Mouse (Mus musculus) heart, embryonic 11.5 days (tissue): ENCODE data around the gene Txk. TPM values are rescaled to one million over a fixed set of nuclear protein-coding genes. Genes with fewer than 3 reads are reported as not detected.

ENCODE experiments used
- ATAC-seq: fragments of 200-750 bp; cut with Nextera tagmentation; replicated peaks from 2 replicates; pipeline ENCODE4 v1.8.0; 2017; ENCODE audit warnings: moderate library complexity; ENCODE audit not compliant: insufficient number of reproducible peaks, low FRiP score, low TSS enrichment
- H3K27ac ChIP-seq: fragments of 300-500 bp; sonication (generic); 2 replicates; pipeline ENCODE4 v1.5.1; 2014; ENCODE audit warnings: mild to moderate bottlenecking, low read depth, low read length
- H3K27me3 ChIP-seq: fragments of 300-500 bp; sonication (generic); 2 replicates; pipeline ENCODE4 v1.6.1; 2014; ENCODE audit warnings: mild to moderate bottlenecking, low read length, mixed read lengths; ENCODE audit not compliant: control insufficient read depth, insufficient read depth
- H3K36me3 ChIP-seq: fragments of 300-500 bp; sonication (generic); 2 replicates; pipeline ENCODE4 v1.6.1; 2014; ENCODE audit warnings: mild to moderate bottlenecking, low read length, moderate library complexity, mixed read lengths; ENCODE audit not compliant: control insufficient read depth, insufficient read depth
- H3K4me1 ChIP-seq: fragments of 300-500 bp; sonication (generic); 2 replicates; pipeline ENCODE4 v1.6.1; 2014; ENCODE audit warnings: low read length; ENCODE audit not compliant: control insufficient read depth, insufficient read depth
- H3K4me2 ChIP-seq: fragments of 300-500 bp; sonication (generic); 2 replicates; pipeline ENCODE4 v1.6.1; 2014; ENCODE audit warnings: mild to moderate bottlenecking, moderate library complexity
- H3K4me3 ChIP-seq: fragments of 300-500 bp; sonication (generic); 2 replicates; pipeline ENCODE4 v1.5.1; 2014; ENCODE audit warnings: low read depth, low read length
- H3K9ac ChIP-seq: fragments of 300-500 bp; sonication (generic); 2 replicates; pipeline ENCODE4 v1.6.1; 2014; ENCODE audit warnings: mild to moderate bottlenecking, low read depth, low read length, moderate library complexity
- H3K9me3 ChIP-seq: fragments of 300-500 bp; sonication (generic); replicated peaks from 2 replicates; pipeline ENCODE4 v1.6.1; 2016; ENCODE audit warnings: low read length; ENCODE audit not compliant: control insufficient read depth
- WGBS: fragments of 180-500 bp; shearing (Covaris S2); extraction: QIAGEN DNeasy Blood & Tissue Kit; methylation state at CpG from one replicate; pipeline ENCODE4 v1.1.7; 2014; ENCODE audit not compliant: insufficient replicate concordance; 5-methylcytosine and 5-hydroxymethylcytosine counted together
- polyA plus RNA-seq: library from polyadenylated mRNA; unstranded; fragments of >200 nt; fragmentation: Nextera tagmentation; extraction: Ambion mirVana; gene quantifications from 2 replicates; pipeline ENCODE4 v1.2.1, GENCODE M21; 2014

Gene Txk
- polyA plus RNA-seq, 1 experiment from 2014 or later, result 0.04 TPM

GRCm38 (mm10) chr5:72647958-72648595 lies 104.5 kb downstream of the Txk start:
- H3K4me3 ChIP-seq, result peak overlapping the region; percentile 48
- no peak for ATAC-seq
- WGBS, result 5% methylated on average over 18 of the region's 18 CpGs

GRCm38 (mm10) chr5:72647418-72647907 lies 105.1 kb downstream of the Txk start, which contains the start of gene Nipal1:
Gene Nipal1 (plus strand): TSS chr5:72647795.
- WGBS, result under 1% methylated on average over 25 of the region's 25 CpGs
- Histone ChIP-seq H3K36me3 (no peaks in the 10 kb centered on the region), H3K4me1 (peaks cover 4% of the 10 kb centered on the region; the same call in 1 of the 2 replicates), H3K9me3 (no peaks in the 10 kb centered on the region), H3K9ac (no peak within 1 kb of the TSS), H3K4me3 (peak within 1 kb of the TSS; percentile 48), H3K27ac (no peak within 1 kb of the TSS), H3K27me3 (peaks cover 21% of the 10 kb centered on the region), H3K4me2 (peak within 1 kb of the TSS; percentile 91)
- ATAC-seq, result peak; percentile 82

More at GRCm38 (mm10) chr5:72647958-72648595, 104.5 kb downstream of the Txk start:
- Histone ChIP-seq H3K4me2 (peak overlapping the region; percentile 91), H3K27me3 (peaks cover 21% of the 10 kb centered on the region), H3K36me3 (no peaks in the 10 kb centered on the region), H3K27ac (no peak overlapping the region), H3K9me3 (no peaks in the 10 kb centered on the region), H3K9ac (no peak overlapping the region), H3K4me1 (peaks cover 4% of the 10 kb centered on the region; the same call in 1 of the 2 replicates)

- no peaks in the 10 kb centered on the region for H3K9me3 ChIP-seq
- peak overlapping the region; percentile 48 for H3K4me3 ChIP-seq
- no peak overlapping the region for H3K9ac ChIP-seq
- WGBS, result 37% methylated on average over 10 of the region's 10 CpGs
- peak overlapping the region; percentile 91 for H3K4me2 ChIP-seq
- H3K4me1 ChIP-seq, result peaks cover 4% of the 10 kb centered on the region; the same call in 1 of the 2 replicates
- H3K27me3 ChIP-seq, result peaks cover 21% of the 10 kb centered on the region
- ATAC-seq, result no peak
- H3K36me3 ChIP-seq, result no peaks in the 10 kb centered on the region
- no peak overlapping the region for H3K27ac ChIP-seq
These were observed 105.6 kb downstream of the Txk start for GRCm38 (mm10) chr5:72646996-72647395.

DNA sequence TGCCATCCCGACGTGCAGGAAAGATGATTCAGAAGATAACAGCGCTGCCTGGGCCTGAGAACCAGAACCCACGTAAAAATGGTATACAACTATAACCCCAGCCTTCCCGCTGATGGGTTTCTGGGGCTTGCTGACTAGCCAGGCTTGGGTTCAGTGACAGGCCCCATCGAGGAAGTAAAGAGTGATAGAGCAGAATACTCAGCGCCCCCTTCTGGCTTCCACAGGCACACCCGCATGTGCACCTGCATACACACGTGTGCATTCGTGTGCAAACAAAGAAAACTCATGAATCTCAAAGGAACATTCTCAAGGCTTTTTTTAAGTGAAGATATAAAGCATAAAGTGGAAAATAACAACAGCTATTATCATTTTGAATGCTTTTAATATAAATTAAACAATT lies 106.4 kb downstream of the Txk start:
- Histone ChIP-seq H3K9ac (no peak overlapping the region), H3K4me2 (no peak overlapping the region), H3K36me3 (no peaks in the 10 kb centered on the region), H3K4me1 (peaks cover 4% of the 10 kb centered on the region; the same call in 1 of the 2 replicates), H3K4me3 (no peak overlapping the region), H3K9me3 (no peaks in the 10 kb centered on the region), H3K27me3 (peaks cover 21% of the 10 kb centered on the region), H3K27ac (no peak overlapping the region)
- 39% methylated on average over 10 of the region's 10 CpGs for WGBS
- no peak for ATAC-seq

Other genes with a start within 250 kb of the Txk start
- 23.7 and 30.8 TPM in 2 replicates for gene Corin, start 248.3 kb downstream of the Txk start, polyA plus RNA-seq
- gene Nfxl1, start 193.1 kb downstream of the Txk start, polyA plus RNA-seq, result 16.8 and 19.4 TPM in 2 replicates
- 0.44 TPM in 1 of 2 replicates, not detected in the other for gene Zar1, start 171.5 kb downstream of the Txk start, polyA plus RNA-seq
- 0.17 and 0.45 TPM in 2 replicates for gene Gm5868, start 165.2 kb downstream of the Txk start, polyA plus RNA-seq
- not detected in 2 replicates for gene Cnga1, start 108.5 kb downstream of the Txk start, polyA plus RNA-seq
- 0.04 and 0.61 TPM in 2 replicates for gene Nipal1, start 105.0 kb downstream of the Txk start, polyA plus RNA-seq
- gene Tec, start 115.7 kb upstream of the Txk start, polyA plus RNA-seq, result 11.9 and 14.5 TPM in 2 replicates
- 23.1 and 25.2 TPM in 2 replicates for gene Slain2, start 161.5 kb upstream of the Txk start, polyA plus RNA-seq
- gene Gm10135, start 221.9 kb upstream of the Txk start, polyA plus RNA-seq, result not detected in 2 replicates